Mouse (Mus musculus) embryonic facial prominence, embryonic 15.5 days (tissue): ENCODE results near the gene Optc. TPM values are rescaled to one million over a fixed set of nuclear protein-coding genes. Genes with fewer than 3 reads are reported as not detected.

Experiments used
- ATAC-seq: fragments of 200-750 bp; cut with Nextera tagmentation; 2 replicates; pipeline ENCODE4 v1.8.0; 2017; ENCODE audit warnings: low read depth, moderate TSS enrichment; ENCODE audit not compliant: insufficient number of reproducible peaks, low FRiP score, low TSS enrichment
- H3K27ac ChIP-seq: fragments of 300-500 bp; sonication (generic); replicated peaks from 2 replicates; pipeline ENCODE4 v1.5.1; 2015; ENCODE audit warnings: mild to moderate bottlenecking, inconsistent platforms
- H3K27me3 ChIP-seq: fragments of 300-500 bp; sonication (generic); 2 replicates; pipeline ENCODE4 v1.6.1; 2015; ENCODE audit warnings: inconsistent platforms
- H3K36me3 ChIP-seq: fragments of 300-500 bp; sonication (generic); 2 replicates; pipeline ENCODE4 v1.6.1; 2015; ENCODE audit warnings: mild to moderate bottlenecking, inconsistent platforms
- H3K4me1 ChIP-seq: fragments of 300-500 bp; sonication (generic); 2 replicates; pipeline ENCODE4 v1.6.1; 2015; ENCODE audit warnings: inconsistent platforms
- H3K4me2 ChIP-seq: fragments of 300-500 bp; sonication (generic); replicated peaks from 2 replicates; pipeline ENCODE4 v1.6.1; 2015; ENCODE audit warnings: mild to moderate bottlenecking, inconsistent platforms
- H3K4me3 ChIP-seq: fragments of 300-500 bp; sonication (generic); replicated peaks from 2 replicates; pipeline ENCODE4 v1.5.1; 2015; ENCODE audit warnings: mild to moderate bottlenecking, inconsistent platforms
- H3K9ac ChIP-seq: fragments of 300-500 bp; sonication (generic); 2 replicates; pipeline ENCODE4 v1.6.1; 2015; ENCODE audit warnings: inconsistent platforms
- H3K9me3 ChIP-seq: fragments of 300-500 bp; sonication (generic); replicated peaks from 2 replicates; pipeline ENCODE4 v1.6.1; 2016; ENCODE audit warnings: inconsistent platforms
- WGBS: fragments of 180-500 bp; shearing (Covaris S2); methylation state at CpG from one replicate; pipeline ENCODE4 v1.1.7; 2015; 5-methylcytosine and 5-hydroxymethylcytosine counted together
- polyA plus RNA-seq: library from polyadenylated mRNA; unstranded; fragments of >200 nt; fragmentation: Nextera tagmentation; extraction: Ambion mirVana; gene quantifications from 2 replicates; pipeline ENCODE4 v1.2.1, GENCODE M21; 2015

Gene Optc
- polyA plus RNA-seq, 1 experiment from 2014 or later = 1.2 TPM

- no peak for ATAC-seq
- WGBS = 71% methylated on average over 6 of the region's 6 CpGs
- H3K9ac ChIP-seq = no peak overlapping the region
Measured at GRCm38 (mm10) chr1:133897293-133897692, 10.5 kb downstream of the Optc start.

GRCm38 (mm10) chr1:133891489-133891888 is 16.3 kb downstream of the Optc start:
- no peaks in the 10 kb centered on the region for H3K9me3 ChIP-seq

More at GRCm38 (mm10) chr1:133897293-133897692, 10.5 kb downstream of the Optc start:
- no peak overlapping the region for H3K4me2 ChIP-seq
- H3K27ac ChIP-seq = no peak overlapping the region
- no peaks in the 10 kb centered on the region for H3K36me3 ChIP-seq
- no peaks in the 10 kb centered on the region for H3K27me3 ChIP-seq
- H3K4me1 ChIP-seq = peaks cover 21% of the 10 kb centered on the region
- no peaks in the 10 kb centered on the region for H3K9me3 ChIP-seq
- no peak overlapping the region for H3K4me3 ChIP-seq

GRCm38 (mm10) chr1:133889949-133890598 is 17.7 kb downstream of the Optc start:
- Histone ChIP-seq H3K4me3 (no peak overlapping the region), H3K36me3 (no peaks in the 10 kb centered on the region), H3K4me1 (peaks cover 63% of the 10 kb centered on the region), H3K27ac (no peak overlapping the region), H3K27me3 (no peaks in the 10 kb centered on the region), H3K9me3 (no peaks in the 10 kb centered on the region), H3K9ac (no peak overlapping the region), H3K4me2 (peak overlapping the region; percentile 31)
- 14% methylated on average over 20 of the region's 20 CpGs for WGBS
- no peak for ATAC-seq

More at GRCm38 (mm10) chr1:133891489-133891888, 16.3 kb downstream of the Optc start:
- WGBS = 13% methylated on average over 5 of the region's 5 CpGs
- H3K4me3 ChIP-seq = no peak overlapping the region
- no peak for ATAC-seq
- H3K36me3 ChIP-seq = no peaks in the 10 kb centered on the region
- H3K4me2 ChIP-seq = no peak overlapping the region
- H3K4me1 ChIP-seq = peaks cover 65% of the 10 kb centered on the region
- no peak overlapping the region for H3K9ac ChIP-seq
- no peaks in the 10 kb centered on the region for H3K27me3 ChIP-seq
- H3K27ac ChIP-seq = peak overlapping the region; percentile 41; the same call in 1 of the 2 replicates

GRCm38 (mm10) chr1:133887538-133888250 is 20.1 kb downstream of the Optc start:
- Histone ChIP-seq H3K4me1 (peaks cover 56% of the 10 kb centered on the region), H3K4me3 (no peak overlapping the region), H3K9ac (no peak overlapping the region), H3K9me3 (no peaks in the 10 kb centered on the region), H3K27ac (no peak overlapping the region), H3K4me2 (no peak overlapping the region), H3K27me3 (no peaks in the 10 kb centered on the region), H3K36me3 (no peaks in the 10 kb centered on the region)
- WGBS = 71% methylated on average over 5 of the region's 5 CpGs
- no peak for ATAC-seq

GRCm38 (mm10) chr1:133887044-133887443 is 20.8 kb downstream of the Optc start:
- WGBS = 5% methylated on average over 8 of the region's 8 CpGs
- no peaks in the 10 kb centered on the region for H3K36me3 ChIP-seq
- H3K27me3 ChIP-seq = no peaks in the 10 kb centered on the region
- H3K9me3 ChIP-seq = no peaks in the 10 kb centered on the region
- no peak overlapping the region for H3K4me3 ChIP-seq
- H3K4me1 ChIP-seq = peaks cover 55% of the 10 kb centered on the region
- no peak for ATAC-seq
- no peak overlapping the region for H3K9ac ChIP-seq
- H3K4me2 ChIP-seq = no peak overlapping the region
- no peak overlapping the region for H3K27ac ChIP-seq

GRCm38 (mm10) chr1:133886431-133886830 is 21.4 kb downstream of the Optc start:
- H3K4me1 ChIP-seq = peaks cover 49% of the 10 kb centered on the region
- WGBS = 30% methylated on average over 6 of the region's 6 CpGs
- no peak overlapping the region for H3K4me3 ChIP-seq

GRCm38 (mm10) chr1:133885811-133886210 is 22.0 kb downstream of the Optc start:
- no peak for ATAC-seq
- Histone ChIP-seq H3K4me3 (no peak overlapping the region), H3K27me3 (no peaks in the 10 kb centered on the region), H3K9ac (no peak overlapping the region), H3K4me2 (no peak overlapping the region), H3K36me3 (no peaks in the 10 kb centered on the region), H3K9me3 (no peaks in the 10 kb centered on the region), H3K4me1 (peaks cover 44% of the 10 kb centered on the region), H3K27ac (no peak overlapping the region)
- WGBS = 83% methylated on average over 7 of the region's 7 CpGs

More at GRCm38 (mm10) chr1:133886431-133886830, 21.4 kb downstream of the Optc start:
- H3K4me2 ChIP-seq = no peak overlapping the region
- no peak for ATAC-seq
- H3K27ac ChIP-seq = no peak overlapping the region
- no peak overlapping the region for H3K9ac ChIP-seq
- no peaks in the 10 kb centered on the region for H3K27me3 ChIP-seq
- H3K9me3 ChIP-seq = no peaks in the 10 kb centered on the region
- no peaks in the 10 kb centered on the region for H3K36me3 ChIP-seq

- H3K9me3 ChIP-seq = no peaks in the 10 kb centered on the region
- H3K9ac ChIP-seq = no peak overlapping the region
- no peak overlapping the region for H3K4me3 ChIP-seq
- WGBS = 73% methylated on average over 9 of the region's 9 CpGs
- no peak for ATAC-seq
- H3K4me2 ChIP-seq = no peak overlapping the region
- no peak overlapping the region for H3K27ac ChIP-seq
- H3K36me3 ChIP-seq = no peaks in the 10 kb centered on the region
- H3K4me1 ChIP-seq = peaks cover 37% of the 10 kb centered on the region
- H3K27me3 ChIP-seq = no peaks in the 10 kb centered on the region
Measured at GRCm38 (mm10) chr1:133884746-133885145, 23.1 kb downstream of the Optc start.

- H3K9ac ChIP-seq = no peak overlapping the region
- 75% methylated on average over 6 of the region's 6 CpGs for WGBS
- no peak overlapping the region for H3K27ac ChIP-seq
- peaks cover 34% of the 10 kb centered on the region for H3K4me1 ChIP-seq
- H3K9me3 ChIP-seq = no peaks in the 10 kb centered on the region
- no peak for ATAC-seq
- H3K27me3 ChIP-seq = no peaks in the 10 kb centered on the region
- no peaks in the 10 kb centered on the region for H3K36me3 ChIP-seq
- H3K4me3 ChIP-seq = no peak overlapping the region
- no peak overlapping the region for H3K4me2 ChIP-seq
Measured at GRCm38 (mm10) chr1:133884090-133884489, 23.7 kb downstream of the Optc start.

GRCm38 (mm10) chr1:133882283-133883217 is 25.2 kb downstream of the Optc start:
- WGBS = 43% methylated on average over 11 of the region's 11 CpGs
- no peak for ATAC-seq
- H3K9ac ChIP-seq = no peak overlapping the region
- no peak overlapping the region for H3K4me3 ChIP-seq
- H3K4me2 ChIP-seq = no peak overlapping the region
- H3K4me1 ChIP-seq = peaks cover 27% of the 10 kb centered on the region
- H3K27ac ChIP-seq = no peak overlapping the region
- no peaks in the 10 kb centered on the region for H3K27me3 ChIP-seq
- no peaks in the 10 kb centered on the region for H3K36me3 ChIP-seq
- no peaks in the 10 kb centered on the region for H3K9me3 ChIP-seq

- no peak for ATAC-seq
- H3K36me3 ChIP-seq = no peaks in the 10 kb centered on the region
Measured at GRCm38 (mm10) chr1:133881813-133882212, 26.0 kb downstream of the Optc start.

More at GRCm38 (mm10) chr1:133881813-133882212, 26.0 kb downstream of the Optc start:
- no peak overlapping the region for H3K4me3 ChIP-seq
- WGBS = 56% methylated on average over 6 of the region's 6 CpGs
- no peaks in the 10 kb centered on the region for H3K27me3 ChIP-seq
- H3K4me1 ChIP-seq = 0 out of 2 replicates have a peak, but pooled peaks cover 20% of the 10 kb centered on the region
- H3K9me3 ChIP-seq = no peaks in the 10 kb centered on the region
- no peak overlapping the region for H3K27ac ChIP-seq
- no peak overlapping the region for H3K4me2 ChIP-seq
- no peak overlapping the region for H3K9ac ChIP-seq
